Mouse (Mus musculus): ENCODE measurements around the gene Kcnk10. TPM values are rescaled to one million over a fixed set of nuclear protein-coding genes. Genes with fewer than 3 reads are reported as not detected.

Gene Kcnk10
- total and polyA plus RNA-seq, 3 experiments = 0.16 TPM; not detected in 2

- ATAC-seq (ENCODE audit: extremely low read depth, insufficient number of reproducible peaks, low FRiP score, poor library complexity, severe bottlenecking) = no peak
- Histone ChIP-seq H3K9me3 (replicated peaks) (0 out of 2 replicates have a peak, but pooled peaks cover 2% of the 10 kb centered on the region), H3K36me3 (replicated peaks) (no peaks in the 10 kb centered on the region), H3K4me1 (ENCODE audit: insufficient read depth, low read depth, low read length) (no peaks in the 10 kb centered on the region), H3K27me3 (ENCODE audit: insufficient read depth, low read length) (no peaks in the 10 kb centered on the region), H3K4me3 (ENCODE audit: low read depth, low read length) (no peak overlapping the region)
- no peak for TF ChIP-seq CTCF (IDR thresholded peaks at IDR 0.05; ENCODE audit: low read depth, low read length)
- TF ChIP-seq GATA2 (IDR thresholded peaks at IDR 0.05; ENCODE audit: borderline replicate concordance, low read depth, low read length) = no peak
- no peak for TF ChIP-seq TAL1 (conservative IDR thresholded peaks at IDR 0.05; ENCODE audit: low read depth, low read length)
- TF ChIP-seq GATA1 (IDR thresholded peaks at IDR 0.05; ENCODE audit: borderline replicate concordance, low read length) = no peak
- no peak for TF ChIP-seq POLR2AphosphoS5 (IDR thresholded peaks at IDR 0.05; ENCODE audit: insufficient replicate concordance, low read depth, low read length)
- DNase-seq (ENCODE audit: low spot score) = no peak
Measured at GRCm38 (mm10) chr12:98562341-98562977, 15.7 kb downstream of the Kcnk10 start.

GRCm38 (mm10) chr12:98560038-98560437 is 18.1 kb downstream of the Kcnk10 start:
- no peak for TF ChIP-seq GATA1 (IDR thresholded peaks at IDR 0.05; ENCODE audit: borderline replicate concordance, low read length)
- no peaks in the 10 kb centered on the region for H3K36me3 ChIP-seq (replicated peaks)
- H3K27me3 ChIP-seq (ENCODE audit: insufficient read depth, low read length) = no peaks in the 10 kb centered on the region
- no peak for DNase-seq (ENCODE audit: low spot score)
- 0 out of 2 replicates have a peak, but pooled peaks cover 2% of the 10 kb centered on the region for H3K9me3 ChIP-seq (replicated peaks)
- H3K4me3 ChIP-seq (ENCODE audit: low read depth, low read length) = no peak overlapping the region
- ATAC-seq (ENCODE audit: extremely low read depth, insufficient number of reproducible peaks, low FRiP score, poor library complexity, severe bottlenecking) = no peak
- H3K4me1 ChIP-seq (ENCODE audit: insufficient read depth, low read depth, low read length) = no peaks in the 10 kb centered on the region

- no peak for ATAC-seq (ENCODE audit: extremely low read depth, insufficient number of reproducible peaks, low FRiP score, poor library complexity, severe bottlenecking)
Measured at GRCm38 (mm10) chr12:98557013-98557677, 21.0 kb downstream of the Kcnk10 start.

GRCm38 (mm10) chr12:98549981-98550380 is 28.1 kb downstream of the Kcnk10 start:
- TF ChIP-seq CTCF (IDR thresholded peaks at IDR 0.05; ENCODE audit: low read depth, low read length) (no peak), TAL1 (conservative IDR thresholded peaks at IDR 0.05; ENCODE audit: low read depth, low read length) (no peak), POLR2AphosphoS5 (IDR thresholded peaks at IDR 0.05; ENCODE audit: insufficient replicate concordance, low read depth, low read length) (no peak), GATA2 (IDR thresholded peaks at IDR 0.05; ENCODE audit: borderline replicate concordance, low read depth, low read length) (no peak), GATA1 (IDR thresholded peaks at IDR 0.05; ENCODE audit: borderline replicate concordance, low read length) (no peak)
- ATAC-seq (ENCODE audit: extremely low read depth, insufficient number of reproducible peaks, low FRiP score, poor library complexity, severe bottlenecking) = no peak
- no peak overlapping the region for H3K4me3 ChIP-seq (ENCODE audit: low read depth, low read length)
- H3K27me3 ChIP-seq (ENCODE audit: insufficient read depth, low read length) = no peaks in the 10 kb centered on the region
- H3K36me3 ChIP-seq (replicated peaks) = no peaks in the 10 kb centered on the region
- no peaks in the 10 kb centered on the region; the same call in 1 of the 2 replicates for H3K9me3 ChIP-seq (replicated peaks)
- no peaks in the 10 kb centered on the region for H3K4me1 ChIP-seq (ENCODE audit: insufficient read depth, low read depth, low read length)
- no peak for DNase-seq (ENCODE audit: low spot score)

More at GRCm38 (mm10) chr12:98557013-98557677, 21.0 kb downstream of the Kcnk10 start:
- no peaks in the 10 kb centered on the region for H3K27me3 ChIP-seq (ENCODE audit: insufficient read depth, low read length)
- no peak for TF ChIP-seq GATA2 (IDR thresholded peaks at IDR 0.05; ENCODE audit: borderline replicate concordance, low read depth, low read length)
- no peak for TF ChIP-seq POLR2AphosphoS5 (IDR thresholded peaks at IDR 0.05; ENCODE audit: insufficient replicate concordance, low read depth, low read length)
- no peaks in the 10 kb centered on the region for H3K4me1 ChIP-seq (ENCODE audit: insufficient read depth, low read depth, low read length)
- no peaks in the 10 kb centered on the region for H3K36me3 ChIP-seq (replicated peaks)
- no peak for DNase-seq (ENCODE audit: low spot score)
- H3K9me3 ChIP-seq (replicated peaks) = no peaks in the 10 kb centered on the region
- no peak overlapping the region for H3K4me3 ChIP-seq (ENCODE audit: low read depth, low read length)

GRCm38 (mm10) chr12:98548141-98548540 is 30.0 kb downstream of the Kcnk10 start:
- H3K4me1 ChIP-seq (ENCODE audit: insufficient read depth, low read depth, low read length) = no peaks in the 10 kb centered on the region
- ATAC-seq (ENCODE audit: extremely low read depth, insufficient number of reproducible peaks, low FRiP score, poor library complexity, severe bottlenecking) (no peak), DNase-seq (ENCODE audit: low spot score) (no peak)
- TF ChIP-seq TAL1 (conservative IDR thresholded peaks at IDR 0.05; ENCODE audit: low read depth, low read length) (no peak), GATA2 (IDR thresholded peaks at IDR 0.05; ENCODE audit: borderline replicate concordance, low read depth, low read length) (no peak), GATA1 (IDR thresholded peaks at IDR 0.05; ENCODE audit: borderline replicate concordance, low read length) (no peak), CTCF (IDR thresholded peaks at IDR 0.05; ENCODE audit: low read depth, low read length) (no peak), POLR2AphosphoS5 (IDR thresholded peaks at IDR 0.05; ENCODE audit: insufficient replicate concordance, low read depth, low read length) (no peak)
- no peaks in the 10 kb centered on the region for H3K27me3 ChIP-seq (ENCODE audit: insufficient read depth, low read length)
- no peaks in the 10 kb centered on the region for H3K36me3 ChIP-seq (replicated peaks)
- no peak overlapping the region for H3K4me3 ChIP-seq (ENCODE audit: low read depth, low read length)
- peaks cover 3% of the 10 kb centered on the region for H3K9me3 ChIP-seq (replicated peaks)

- DNase-seq (ENCODE audit: low spot score) (no peak), ATAC-seq (ENCODE audit: extremely low read depth, insufficient number of reproducible peaks, low FRiP score, poor library complexity, severe bottlenecking) (no peak)
- no peaks in the 10 kb centered on the region for H3K4me1 ChIP-seq (ENCODE audit: insufficient read depth, low read depth, low read length)
- H3K9me3 ChIP-seq (replicated peaks) = peaks cover 3% of the 10 kb centered on the region
- no peaks in the 10 kb centered on the region for H3K36me3 ChIP-seq (replicated peaks)
- no peaks in the 10 kb centered on the region for H3K27me3 ChIP-seq (ENCODE audit: insufficient read depth, low read length)
- H3K4me3 ChIP-seq (ENCODE audit: low read depth, low read length) = no peak overlapping the region
- no peak for TF ChIP-seq GATA2 (IDR thresholded peaks at IDR 0.05; ENCODE audit: borderline replicate concordance, low read depth, low read length)
- no peak for TF ChIP-seq TAL1 (conservative IDR thresholded peaks at IDR 0.05; ENCODE audit: low read depth, low read length)
- no peak for TF ChIP-seq GATA1 (IDR thresholded peaks at IDR 0.05; ENCODE audit: borderline replicate concordance, low read length)
- no peak for TF ChIP-seq POLR2AphosphoS5 (IDR thresholded peaks at IDR 0.05; ENCODE audit: insufficient replicate concordance, low read depth, low read length)
- no peak for TF ChIP-seq CTCF (IDR thresholded peaks at IDR 0.05; ENCODE audit: low read depth, low read length)
Measured at GRCm38 (mm10) chr12:98545875-98546274, 32.2 kb downstream of the Kcnk10 start.

Data from G1E (cell line).